Mouse (Mus musculus): ENCODE results near the gene Spats2.

The Spats2 gene

GRCm38 (mm10) chr15:99259730-99260252 is 134.1 kb downstream of the Spats2 start:
- peak; percentile 60 for DNase-seq (ENCODE audit: low spot score)

DNA sequence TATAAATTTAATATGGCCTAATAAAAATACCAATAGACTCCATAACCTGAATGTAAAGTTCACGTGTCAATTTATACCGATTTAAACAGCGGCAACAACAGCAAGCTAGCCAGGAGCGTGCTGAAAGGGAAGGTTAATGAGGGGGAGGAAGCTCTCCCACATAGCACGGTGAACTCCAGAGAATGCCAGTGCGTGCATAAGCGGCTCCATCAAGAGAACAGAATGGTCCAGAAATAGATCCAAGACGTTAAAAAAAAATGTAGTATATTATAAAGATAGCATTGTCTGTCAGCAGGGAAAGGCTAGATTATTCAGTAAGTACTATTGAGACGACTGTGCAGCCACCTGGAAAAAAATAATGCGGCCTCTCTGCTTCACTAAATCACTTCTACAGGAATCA is 137.0 kb downstream of the Spats2 start:
- no peak for DNase-seq (ENCODE audit: low spot score)

Data from ovary, postnatal 14 days (tissue).